Mouse (Mus musculus): ENCODE measurements around the gene Clip1. TPM values are rescaled to one million over a fixed set of nuclear protein-coding genes. Genes with fewer than 3 reads are reported as not detected.

The Clip1 gene
- polyA plus RNA-seq, 1 experiment from 2014 or later = 54.0 TPM

DNA sequence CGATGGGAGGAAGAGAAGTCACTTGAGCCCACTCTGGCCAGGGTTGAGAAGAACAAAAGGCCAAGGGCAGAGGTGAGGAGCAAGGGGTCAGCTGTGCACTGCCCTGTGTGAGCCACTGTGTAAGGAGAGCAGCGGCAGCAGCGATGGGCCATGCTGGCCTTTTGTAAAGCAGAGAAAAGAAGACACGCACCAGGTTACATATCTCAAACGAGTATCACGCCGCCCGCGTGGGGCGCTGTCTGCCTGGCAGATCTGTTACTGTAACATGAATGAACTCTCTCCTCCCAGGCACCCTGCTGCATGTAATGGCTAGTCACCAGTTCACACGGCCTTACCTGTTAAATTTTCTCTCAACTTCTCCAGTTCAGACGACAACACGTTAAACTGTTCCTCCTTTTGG, 62.0 kb downstream of the Clip1 start:
- no peaks in the 10 kb centered on the region for H3K9me3 ChIP-seq
- WGBS = 70% methylated on average over 13 of the region's 13 CpGs
- peaks cover 61% of the 10 kb centered on the region for H3K36me3 ChIP-seq (replicated peaks)
- peak; percentile 17 for DNase-seq (ENCODE audit: low spot score)
- H3K4me1 ChIP-seq = no peaks in the 10 kb centered on the region
- H3K27ac ChIP-seq (replicated peaks) = no peak overlapping the region
- H3K4me3 ChIP-seq = no peak overlapping the region
- no peaks in the 10 kb centered on the region for H3K27me3 ChIP-seq (replicated peaks; ENCODE audit: low read depth, poor library complexity, severe bottlenecking)

GRCm38 (mm10) chr5:123618558-123618957, 65.9 kb downstream of the Clip1 start:
- Histone ChIP-seq H3K27ac (replicated peaks) (no peak overlapping the region), H3K9me3 (no peaks in the 10 kb centered on the region), H3K36me3 (replicated peaks) (peaks cover 82% of the 10 kb centered on the region), H3K4me1 (no peaks in the 10 kb centered on the region), H3K27me3 (replicated peaks; ENCODE audit: low read depth, poor library complexity, severe bottlenecking) (no peaks in the 10 kb centered on the region), H3K4me3 (no peak overlapping the region)
- peak; percentile 18 for DNase-seq (ENCODE audit: low spot score)
- 68% methylated on average over 2 of the region's 2 CpGs for WGBS

DNA sequence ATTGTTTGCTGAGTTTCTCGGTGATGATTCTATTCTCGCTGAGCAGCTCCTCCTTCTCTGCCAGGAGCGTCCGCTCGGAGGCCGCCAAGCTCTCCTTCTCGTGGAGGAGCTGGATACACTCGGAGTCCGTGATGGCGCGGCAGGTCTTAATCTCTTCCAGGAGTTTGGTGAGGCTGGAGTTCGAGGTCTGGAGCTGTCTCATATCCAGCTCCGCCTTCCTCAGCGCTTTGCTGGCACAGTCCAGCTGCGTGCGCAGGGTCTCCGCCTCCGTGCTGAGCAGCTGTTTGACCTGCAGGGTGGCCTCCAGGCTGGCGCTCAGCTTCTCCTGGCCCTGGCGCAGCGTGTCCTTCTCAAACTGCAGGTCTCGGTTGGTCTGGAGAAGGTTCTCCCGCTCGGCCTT, 70.2 kb downstream of the Clip1 start:
- Histone ChIP-seq H3K27ac (replicated peaks) (no peak overlapping the region), H3K4me1 (no peaks in the 10 kb centered on the region), H3K9me3 (no peaks in the 10 kb centered on the region), H3K36me3 (replicated peaks) (peaks cover 89% of the 10 kb centered on the region), H3K27me3 (replicated peaks; ENCODE audit: low read depth, poor library complexity, severe bottlenecking) (no peaks in the 10 kb centered on the region), H3K4me3 (no peak overlapping the region)
- 92% methylated on average over 24 of the region's 24 CpGs for WGBS
- DNase-seq (ENCODE audit: low spot score) = no peak

DNA sequence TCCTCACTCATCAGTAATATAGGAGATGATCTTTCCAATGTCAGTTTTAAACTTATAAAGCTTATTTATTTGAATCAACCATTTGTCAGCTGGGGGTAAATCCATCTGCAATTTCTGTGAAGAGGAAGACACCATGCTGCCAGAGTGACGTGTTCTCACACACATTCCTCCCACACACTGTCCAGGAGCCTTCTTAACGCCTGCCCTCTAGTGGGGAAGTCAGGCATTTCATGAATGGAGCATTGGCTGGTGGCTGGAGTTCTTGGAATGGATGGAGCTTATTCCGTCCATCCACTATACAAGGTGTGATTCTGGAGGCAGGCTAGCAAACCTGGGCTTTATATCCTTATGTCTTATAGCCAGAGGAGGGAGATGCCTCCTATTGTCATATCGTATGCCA, 74.6 kb downstream of the Clip1 start:
- DNase-seq (ENCODE audit: low spot score) = peak; percentile 71
- Histone ChIP-seq H3K4me1 (no peaks in the 10 kb centered on the region), H3K4me3 (no peak overlapping the region), H3K27ac (replicated peaks) (no peak overlapping the region), H3K36me3 (replicated peaks) (peaks cover 94% of the 10 kb centered on the region), H3K9me3 (no peaks in the 10 kb centered on the region), H3K27me3 (replicated peaks; ENCODE audit: low read depth, poor library complexity, severe bottlenecking) (no peaks in the 10 kb centered on the region)
- WGBS = 34% methylated on average over 4 of the region's 4 CpGs

DNA sequence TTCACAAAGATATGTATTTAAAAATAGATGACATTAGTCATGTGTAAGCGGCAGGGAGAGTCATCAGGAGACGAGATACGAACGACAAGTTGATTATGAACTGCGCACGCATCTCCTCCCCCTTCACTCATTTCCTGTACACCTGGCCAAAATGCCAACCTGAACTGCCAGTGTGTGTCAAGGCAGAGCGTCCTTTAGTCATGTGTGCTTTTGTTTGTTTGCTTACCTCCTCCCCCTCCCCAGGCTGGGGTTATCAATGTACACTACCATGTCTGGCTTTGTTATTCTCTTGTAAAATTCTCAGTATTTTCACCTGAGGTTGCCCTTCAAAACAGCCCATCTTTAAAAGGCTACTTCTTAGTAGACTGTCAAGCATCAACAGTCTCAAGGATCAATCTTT, 75.0 kb downstream of the Clip1 start:
- DNase-seq (ENCODE audit: low spot score) = no peak
- Histone ChIP-seq H3K27ac (replicated peaks) (no peak overlapping the region), H3K36me3 (replicated peaks) (peaks cover 91% of the 10 kb centered on the region), H3K9me3 (no peaks in the 10 kb centered on the region), H3K27me3 (replicated peaks; ENCODE audit: low read depth, poor library complexity, severe bottlenecking) (no peaks in the 10 kb centered on the region), H3K4me1 (no peaks in the 10 kb centered on the region), H3K4me3 (no peak overlapping the region)
- WGBS = 94% methylated on average over 7 of the region's 7 CpGs

DNA sequence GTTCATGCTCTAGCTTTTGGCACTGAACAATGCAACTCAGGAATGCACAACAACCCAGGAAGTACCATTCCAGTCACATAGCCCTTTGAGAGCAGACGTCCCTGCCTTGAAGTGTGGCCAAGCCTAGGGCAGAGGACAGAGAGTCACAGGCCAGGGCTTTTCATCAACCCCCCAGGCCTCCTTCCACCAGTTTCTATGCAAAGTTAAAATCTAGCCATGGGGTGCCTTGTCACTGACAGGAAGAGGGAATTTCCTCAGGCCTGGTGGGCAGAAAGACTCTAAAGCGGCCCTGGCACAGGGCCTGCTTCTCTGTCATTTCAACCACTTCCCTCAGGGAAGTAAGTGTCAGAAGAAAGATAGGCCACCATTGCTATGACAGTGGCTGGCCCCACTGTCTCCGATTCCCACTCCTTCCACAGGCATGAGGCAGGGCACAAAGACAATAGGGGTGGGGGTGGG, 77.2 kb downstream of the Clip1 start:
- Histone ChIP-seq H3K27me3 (replicated peaks; ENCODE audit: low read depth, poor library complexity, severe bottlenecking) (no peaks in the 10 kb centered on the region), H3K36me3 (replicated peaks) (peaks cover 83% of the 10 kb centered on the region), H3K9me3 (no peaks in the 10 kb centered on the region), H3K27ac (replicated peaks) (no peak overlapping the region), H3K4me1 (no peaks in the 10 kb centered on the region), H3K4me3 (no peak overlapping the region)
- DNase-seq (ENCODE audit: low spot score) = no peak
- WGBS = 75% methylated on average over 3 of the region's 3 CpGs

DNA sequence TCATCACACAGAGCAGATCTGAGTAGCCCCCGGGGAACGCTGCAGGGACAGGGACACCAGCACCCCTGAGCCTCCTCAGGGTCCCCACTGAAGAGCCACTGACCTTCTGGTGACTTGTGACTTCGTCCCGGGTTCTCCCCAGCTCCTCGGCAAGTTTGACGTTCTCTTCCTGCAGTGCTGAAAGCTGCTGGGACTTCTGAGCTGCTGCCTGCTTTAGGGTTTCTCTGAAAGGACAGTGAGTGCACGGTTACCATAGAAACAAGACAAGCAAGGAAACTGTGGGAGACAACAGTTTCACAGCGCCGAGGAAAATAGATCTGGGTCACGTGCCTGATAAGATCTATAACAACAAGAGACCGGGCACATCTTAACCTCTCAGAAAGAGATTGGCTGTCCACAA, 80.9 kb downstream of the Clip1 start:
- H3K4me1 ChIP-seq = no peaks in the 10 kb centered on the region
- H3K9me3 ChIP-seq = no peaks in the 10 kb centered on the region
- H3K27me3 ChIP-seq (replicated peaks; ENCODE audit: low read depth, poor library complexity, severe bottlenecking) = no peaks in the 10 kb centered on the region
- H3K36me3 ChIP-seq (replicated peaks) = peaks cover 82% of the 10 kb centered on the region
- DNase-seq (ENCODE audit: low spot score) = no peak
- H3K27ac ChIP-seq (replicated peaks) = no peak overlapping the region
- H3K4me3 ChIP-seq = no peak overlapping the region
- WGBS = 57% methylated on average over 11 of the region's 11 CpGs

GRCm38 (mm10) chr5:123602174-123602573, 82.2 kb downstream of the Clip1 start:
- 90% methylated on average over 6 of the region's 6 CpGs for WGBS
- peaks cover 78% of the 10 kb centered on the region for H3K36me3 ChIP-seq (replicated peaks)

GRCm38 (mm10) chr5:123599319-123599718, 85.1 kb downstream of the Clip1 start:
- no peaks in the 10 kb centered on the region for H3K27me3 ChIP-seq (replicated peaks; ENCODE audit: low read depth, poor library complexity, severe bottlenecking)
- H3K27ac ChIP-seq (replicated peaks) = no peak overlapping the region
- H3K9me3 ChIP-seq = no peaks in the 10 kb centered on the region
- 48% methylated on average over 6 of the region's 6 CpGs for WGBS
- H3K36me3 ChIP-seq (replicated peaks) = peaks cover 67% of the 10 kb centered on the region
- no peaks in the 10 kb centered on the region for H3K4me1 ChIP-seq
- no peak for DNase-seq (ENCODE audit: low spot score)
- no peak overlapping the region for H3K4me3 ChIP-seq

More at GRCm38 (mm10) chr5:123602174-123602573, 82.2 kb downstream of the Clip1 start:
- Histone ChIP-seq H3K27me3 (replicated peaks; ENCODE audit: low read depth, poor library complexity, severe bottlenecking) (no peaks in the 10 kb centered on the region), H3K4me3 (no peak overlapping the region), H3K9me3 (no peaks in the 10 kb centered on the region), H3K27ac (replicated peaks) (no peak overlapping the region), H3K4me1 (no peaks in the 10 kb centered on the region)
- no peak for DNase-seq (ENCODE audit: low spot score)

- 87% methylated on average over 10 of the region's 10 CpGs for WGBS
- H3K4me1 ChIP-seq = no peaks in the 10 kb centered on the region
- no peak overlapping the region for H3K27ac ChIP-seq (replicated peaks)
- H3K27me3 ChIP-seq (replicated peaks; ENCODE audit: low read depth, poor library complexity, severe bottlenecking) = no peaks in the 10 kb centered on the region
- DNase-seq (ENCODE audit: low spot score) = no peak
- H3K4me3 ChIP-seq = no peak overlapping the region
- H3K9me3 ChIP-seq = no peaks in the 10 kb centered on the region
- peaks cover 78% of the 10 kb centered on the region for H3K36me3 ChIP-seq (replicated peaks)
Measured at GRCm38 (mm10) chr5:123593622-123594280, 90.7 kb downstream of the Clip1 start.

DNA sequence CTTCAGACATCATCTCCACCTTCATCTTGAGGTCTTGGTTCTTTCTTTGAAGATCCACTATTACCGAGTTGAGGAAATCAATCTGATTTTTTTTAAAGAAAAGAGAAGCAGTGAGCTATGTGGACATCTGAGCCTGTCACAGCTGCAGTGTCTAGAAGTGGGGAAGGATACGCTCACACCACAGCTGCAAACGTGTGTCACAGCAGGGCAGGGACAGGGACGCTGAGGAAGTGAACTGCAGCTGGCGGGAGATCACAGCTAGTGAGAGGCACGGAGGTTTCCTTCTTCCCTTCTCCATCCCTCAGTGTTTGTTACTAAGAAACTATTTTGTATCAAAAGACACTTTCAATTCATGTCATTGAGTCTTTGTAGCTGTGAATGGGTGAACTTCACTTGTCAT, 104.4 kb downstream of the Clip1 start:
- peaks cover 63% of the 10 kb centered on the region for H3K36me3 ChIP-seq (replicated peaks)
- H3K9me3 ChIP-seq = no peaks in the 10 kb centered on the region
- H3K27ac ChIP-seq (replicated peaks) = no peak overlapping the region
- H3K4me1 ChIP-seq = peaks cover 4% of the 10 kb centered on the region; the same call in 1 of the 2 replicates
- no peak overlapping the region for H3K4me3 ChIP-seq
- 86% methylated on average over 6 of the region's 6 CpGs for WGBS
- DNase-seq (ENCODE audit: low spot score) = no peak
- H3K27me3 ChIP-seq (replicated peaks; ENCODE audit: low read depth, poor library complexity, severe bottlenecking) = no peaks in the 10 kb centered on the region

GRCm38 (mm10) chr5:123576696-123577095, 107.7 kb downstream of the Clip1 start:
- Histone ChIP-seq H3K36me3 (replicated peaks) (peaks cover 40% of the 10 kb centered on the region), H3K4me3 (no peak overlapping the region), H3K9me3 (no peaks in the 10 kb centered on the region), H3K27ac (replicated peaks) (no peak overlapping the region), H3K4me1 (peaks cover 7% of the 10 kb centered on the region), H3K27me3 (replicated peaks; ENCODE audit: low read depth, poor library complexity, severe bottlenecking) (no peaks in the 10 kb centered on the region)
- WGBS = 79% methylated on average over 3 of the region's 3 CpGs
- DNase-seq (ENCODE audit: low spot score) = no peak

- no peak for DNase-seq (ENCODE audit: low spot score)
- peaks cover 31% of the 10 kb centered on the region for H3K36me3 ChIP-seq (replicated peaks)
- H3K4me1 ChIP-seq = peaks cover 9% of the 10 kb centered on the region
- WGBS = 69% methylated on average over 8 of the region's 8 CpGs
- H3K27ac ChIP-seq (replicated peaks) = peak overlapping the region; percentile 54
- no peaks in the 10 kb centered on the region for H3K9me3 ChIP-seq
- peak overlapping the region; percentile 98 for H3K4me3 ChIP-seq
- no peaks in the 10 kb centered on the region for H3K27me3 ChIP-seq (replicated peaks; ENCODE audit: low read depth, poor library complexity, severe bottlenecking)
Measured at GRCm38 (mm10) chr5:123573362-123573761, 111.1 kb downstream of the Clip1 start.

All from embryonic facial prominence, embryonic 10.5 days (tissue).